ENCODE assay signal across 8 mouse cellular contexts in the genomic region with DNA sequence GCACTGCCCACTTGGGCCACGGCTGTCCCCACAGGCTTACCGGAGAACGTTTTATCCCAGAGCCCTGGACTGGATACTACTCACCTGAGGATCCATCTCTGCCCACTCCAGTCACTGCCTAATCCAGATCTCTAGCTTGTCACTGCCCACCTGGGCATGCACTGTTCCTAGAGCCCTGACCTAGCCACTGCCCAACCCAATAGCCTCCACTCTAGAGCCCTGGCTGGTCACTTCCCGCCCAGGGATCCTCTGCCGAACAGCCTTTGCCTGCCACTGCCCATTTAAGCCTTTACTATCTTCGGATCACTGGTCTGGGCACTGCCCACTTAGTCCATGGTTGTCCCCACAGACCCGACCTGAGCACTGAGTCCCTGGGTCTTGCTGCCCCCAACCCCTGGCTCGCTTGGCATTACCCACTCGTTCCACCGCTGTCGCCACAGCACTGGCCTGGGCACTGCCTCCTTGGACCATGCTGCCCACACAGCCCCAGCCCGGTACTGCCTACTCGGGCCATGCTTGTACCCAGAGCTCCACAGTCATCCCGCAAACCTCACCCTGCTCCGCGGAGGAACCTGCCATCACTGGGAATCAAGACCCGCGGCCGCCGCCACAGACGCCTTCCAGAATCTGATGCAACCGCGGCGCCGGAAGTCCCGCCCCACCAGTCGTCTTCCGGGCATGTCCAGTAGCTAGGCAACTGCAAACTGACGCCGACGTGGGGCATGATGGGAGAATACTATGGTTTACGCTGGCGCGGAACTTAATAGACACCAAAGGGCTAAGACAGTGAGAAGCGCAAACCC. TPM values are rescaled to one million over a fixed set of nuclear protein-coding genes. Genes with fewer than 3 reads are reported as not detected.
DNase-seq lines count a peak whose midpoint lies in the region; ATAC-seq lines count a peak whose summit lies in the region.

A gene (minus strand): TSS at position 663 of the 803 bp plus-strand sequence.

- no peaks in the 10 kb centered on the region for H3K27me3 ChIP-seq in hindbrain, embryonic 12.5 days

- H3K4me1 ChIP-seq in hindbrain, embryonic 12.5 days: peaks cover 14% of the 10 kb centered on the region

- 1% methylated on average over 35 of the region's 35 CpGs for WGBS in hindbrain, embryonic 12.5 days

- 0 out of 2 replicates have a peak, but pooled peaks cover 8% of the 10 kb centered on the region for H3K36me3 ChIP-seq in hindbrain, embryonic 12.5 days

- peak within 1 kb of the TSS; percentile 88 for H3K9ac ChIP-seq in hindbrain, embryonic 12.5 days

- H3K4me2 ChIP-seq in hindbrain, embryonic 12.5 days (replicated peaks): peak within 1 kb of the TSS; percentile 77

- H3K4me3 ChIP-seq in hindbrain, embryonic 12.5 days: peak within 1 kb of the TSS; percentile 75

- peak; percentile 98 for ATAC-seq in hindbrain, embryonic 12.5 days (ENCODE audit: low FRiP score)

- 0 out of 2 replicates have a peak within 1 kb of the TSS, but pooled peaks have one; percentile 64 for H3K27ac ChIP-seq in hindbrain, embryonic 12.5 days

- no peaks in the 10 kb centered on the region for H3K9me3 ChIP-seq in hindbrain, embryonic 12.5 days (replicated peaks)

- peak; percentile 96 for DNase-seq in NIH3T3 (ENCODE audit: low read depth)
- DNase-seq in cerebellum, postnatal 10 days: peak; percentile 93 to 96
- peak; percentile 88 to 90 for DNase-seq in frontal cortex, postnatal 10 days (ENCODE audit: low spot score in 2 of 2)
- peak; percentile 85 to 94 for DNase-seq in layer of hippocampus, postnatal 14 days (ENCODE audit: low spot score in 2 of 2)
- peak; percentile 95 for DNase-seq in lung, postnatal 14 days
- peak; percentile 91 for DNase-seq in retina, adult 2 months (ENCODE audit: low read depth, low spot score)
- peak; percentile 93 to 96 for DNase-seq in thymus, postnatal 36 days

RNA-seq across cellular contexts. Expression of the gene that starts here (rescaled TPM):
- polyA plus RNA-seq in hindbrain, embryonic 12.5 days (2016; fragmentation: Nextera tagmentation; extraction: Ambion mirVana): 57.1 and 61.6 TPM in 2 replicates
- 10 to 100 TPM; 53.8 to 62.8 TPM for total RNA-seq in layer of hippocampus, postnatal 14 days (2021)

Comparison
In these comparisons a context has a peak if more than half of its experiments do, and no peak if none do; other contexts are left out.
1. Peak in every context shown above with its lines: DNase-seq, ATAC-seq, H3K4me3 ChIP-seq and H3K27ac ChIP-seq.